Mouse (Mus musculus) frontal cortex, adult 2 months (tissue): ENCODE data around the gene Olfr1508. TPM values are rescaled to one million over a fixed set of nuclear protein-coding genes. Genes with fewer than 3 reads are reported as not detected.
"Not testable (repeated sequence)": the region's sequence is repeated elsewhere in the genome, so short reads cannot be mapped to it uniquely, and the experiment has no call there.

ENCODE experiments used
- DNase-seq, 2 experiments: peaks; one replicate each; pipeline ENCODE4 v3.0.0; 2022; ENCODE audit warnings: low spot score in 1 of 2; ENCODE audit errors: extremely low spot score in 1 of 2
- polyA plus RNA-seq: library from polyadenylated mRNA; depleted of rRNA; stranded (reverse); fragments of >200 nt; gene quantifications from 2 replicates; pipeline ENCODE4 v1.2.3, GENCODE M21; 2012; rRNA removed

Gene Olfr1508
- polyA plus RNA-seq, result 0.02 TPM in 1 of 2 replicates, not detected in the other

DNA sequence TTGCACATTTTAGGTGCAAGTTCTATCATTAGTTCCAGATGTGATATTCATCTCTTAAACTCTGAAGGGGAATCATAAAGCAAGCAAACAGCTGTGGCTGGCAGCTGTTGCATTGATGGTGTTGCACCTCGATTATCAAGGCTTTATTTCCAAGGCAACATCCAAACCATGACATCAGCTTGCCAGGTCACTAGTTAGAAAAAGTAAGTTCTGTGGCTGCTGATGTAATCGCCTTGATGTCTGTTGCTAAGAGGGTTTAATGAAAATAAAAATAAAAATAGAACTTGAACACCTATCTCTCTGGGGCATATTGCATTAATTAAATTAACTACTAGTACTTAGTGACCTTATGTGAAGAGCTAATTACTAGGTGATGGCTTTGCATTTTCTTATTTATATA, at the start of gene Olfr1508:
Gene Olfr1508 (minus strand): TSS at position 101 of the 400 bp plus-strand sequence.
- DNase-seq, result no peak

DNA sequence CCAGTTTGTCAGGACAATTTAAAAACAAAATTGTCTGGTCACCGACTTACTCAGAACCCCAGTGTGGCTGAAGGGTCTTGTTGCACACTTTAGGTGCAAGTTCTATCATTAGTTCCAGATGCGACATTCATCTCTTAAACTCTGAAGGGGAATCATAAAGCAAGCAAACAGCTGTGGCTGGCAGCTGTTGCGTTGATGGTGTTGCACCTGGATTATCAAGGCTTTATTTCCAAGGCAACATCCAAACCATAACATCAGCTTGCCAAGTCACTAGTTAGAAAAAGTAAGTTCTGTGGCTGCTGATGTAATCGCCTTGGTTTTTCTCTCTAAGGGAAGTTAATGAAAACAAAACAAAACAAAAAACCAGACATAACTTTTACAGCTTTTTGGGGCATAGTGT, 28.2 kb upstream of the Olfr1508 start, which contains the start of gene Olfr1507:
Gene Olfr1507 (minus strand): TSS at position 234 of the 400 bp plus-strand sequence.
- DNase-seq, result no peak

DNA sequence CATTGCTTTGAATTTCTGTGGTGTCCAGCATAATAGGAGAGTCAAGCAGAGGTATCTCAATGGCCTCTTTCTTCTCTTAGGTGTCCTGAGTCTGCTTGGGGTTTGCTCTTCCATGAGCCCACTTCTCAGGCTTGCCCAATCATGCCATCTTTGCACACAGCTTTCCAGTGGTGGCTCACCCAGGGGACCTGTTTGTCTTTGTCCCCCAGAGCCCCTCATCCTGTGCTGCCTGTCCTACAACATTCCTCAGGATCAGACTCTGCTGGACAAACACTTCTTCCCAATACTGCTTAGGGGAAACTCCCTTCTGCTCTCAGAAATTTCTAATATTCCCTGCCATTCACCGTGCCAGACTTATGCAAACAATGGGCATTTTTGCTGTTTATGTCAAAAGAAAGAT, 1.6 kb downstream of the Olfr1508 start:
- no peak for DNase-seq

DNA sequence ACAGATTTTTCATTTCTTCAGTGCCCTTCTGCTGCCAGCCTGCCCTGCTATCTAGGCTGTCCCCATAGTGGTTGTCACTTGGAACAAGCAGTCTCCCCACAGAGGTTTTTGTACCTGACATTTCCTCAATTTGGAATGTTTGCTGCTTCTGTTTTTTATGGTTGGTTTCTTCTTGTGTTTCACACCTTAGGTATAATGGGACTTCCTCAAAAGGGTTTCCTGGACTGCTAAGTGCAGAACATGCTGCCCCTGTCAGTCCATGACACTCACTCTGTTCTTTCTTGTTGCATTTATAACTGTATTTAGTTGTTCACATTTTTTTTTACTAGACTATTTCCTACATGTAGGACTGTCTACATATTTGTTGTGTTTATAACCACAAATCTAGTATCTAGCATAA, 5.4 kb downstream of the Olfr1508 start:
- no peak for DNase-seq

DNA sequence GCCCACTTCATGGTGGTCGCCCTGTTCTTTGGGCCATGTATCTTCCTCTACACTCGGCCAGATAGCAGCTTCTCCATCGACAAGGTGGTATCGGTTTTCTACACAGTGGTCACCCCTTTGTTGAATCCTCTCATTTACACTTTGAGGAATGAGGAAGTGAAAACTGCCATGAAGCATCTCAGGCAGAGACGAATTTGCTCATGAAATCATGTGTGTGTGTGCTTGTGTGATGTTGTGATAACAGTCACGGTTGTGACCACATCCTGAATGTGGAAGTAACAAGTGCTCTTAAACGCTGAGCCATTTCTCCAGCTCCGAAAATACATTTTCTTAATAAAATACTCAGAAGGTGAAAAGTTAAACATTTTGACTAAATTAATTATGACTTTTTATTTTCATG, 16.2 kb downstream of the Olfr1508 start:
- no peak for DNase-seq

DNA sequence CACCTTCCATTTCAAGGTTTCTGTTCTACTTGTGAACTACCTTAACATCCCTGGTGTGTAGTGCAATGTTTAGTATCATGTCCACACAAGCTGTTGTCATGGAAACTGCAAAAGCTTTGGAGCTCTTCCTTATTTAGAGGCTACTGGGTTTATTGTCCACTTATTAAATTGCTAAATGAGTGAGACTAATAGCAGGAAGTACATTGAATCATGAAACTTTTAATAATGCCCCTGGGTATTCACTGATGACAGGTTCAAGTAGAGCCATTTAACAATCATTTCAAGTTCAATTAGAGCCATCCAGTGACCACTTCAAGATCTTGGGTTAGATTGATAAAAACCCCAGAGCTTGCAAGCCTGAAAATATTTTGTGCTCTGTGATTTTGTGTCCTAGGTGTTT, 24.6 kb downstream of the Olfr1508 start, which contains the start of gene Olfr1509:
Gene Olfr1509 (plus strand): TSS at position 301 of the 400 bp plus-strand sequence.
- DNase-seq, result no peak

DNA sequence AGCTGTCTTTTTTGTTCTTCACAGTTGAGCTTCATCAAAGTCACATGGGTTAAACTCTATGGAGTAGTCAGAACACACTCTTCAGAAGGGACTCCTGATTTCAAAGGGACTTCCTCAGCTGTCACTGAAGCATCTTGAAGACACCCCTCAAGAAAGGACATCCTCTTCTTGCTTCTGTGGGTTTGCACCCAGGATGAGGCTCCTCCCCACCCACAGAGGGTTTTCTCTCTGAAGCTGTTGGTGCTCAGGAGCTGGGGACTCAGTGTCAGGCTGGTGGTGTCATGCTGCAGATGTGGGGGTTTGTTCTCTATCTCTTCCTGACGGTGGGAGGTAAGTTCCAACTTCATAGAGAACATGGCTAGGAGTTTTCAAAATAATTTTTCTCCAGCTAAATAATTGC, 39.6 kb downstream of the Olfr1508 start:
- no peak for DNase-seq

DNA sequence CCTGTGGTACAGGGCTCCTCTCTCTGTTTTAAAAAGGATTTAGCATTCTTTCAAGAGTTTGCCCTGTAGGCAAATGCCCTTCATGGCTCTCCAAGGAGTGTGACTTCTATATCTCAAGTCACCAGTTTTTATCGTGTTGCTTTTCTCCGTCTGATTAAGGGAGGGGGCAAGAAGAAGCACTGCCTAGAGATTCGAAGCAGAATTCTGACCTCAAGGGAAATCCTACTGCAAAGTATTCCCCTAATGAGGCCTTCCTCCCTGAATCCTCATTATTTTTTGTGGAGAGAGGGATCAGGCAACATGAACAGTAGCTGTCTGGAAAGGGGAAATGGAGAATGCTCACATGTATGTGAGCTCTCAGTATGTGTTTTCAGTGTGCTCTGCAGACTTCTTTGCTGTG, 53.0 kb downstream of the Olfr1508 start, which contains the start of gene Olfr1510:
Gene Olfr1510 (minus strand): TSS at position 101 of the 400 bp plus-strand sequence.
- DNase-seq, result no peak

DNA sequence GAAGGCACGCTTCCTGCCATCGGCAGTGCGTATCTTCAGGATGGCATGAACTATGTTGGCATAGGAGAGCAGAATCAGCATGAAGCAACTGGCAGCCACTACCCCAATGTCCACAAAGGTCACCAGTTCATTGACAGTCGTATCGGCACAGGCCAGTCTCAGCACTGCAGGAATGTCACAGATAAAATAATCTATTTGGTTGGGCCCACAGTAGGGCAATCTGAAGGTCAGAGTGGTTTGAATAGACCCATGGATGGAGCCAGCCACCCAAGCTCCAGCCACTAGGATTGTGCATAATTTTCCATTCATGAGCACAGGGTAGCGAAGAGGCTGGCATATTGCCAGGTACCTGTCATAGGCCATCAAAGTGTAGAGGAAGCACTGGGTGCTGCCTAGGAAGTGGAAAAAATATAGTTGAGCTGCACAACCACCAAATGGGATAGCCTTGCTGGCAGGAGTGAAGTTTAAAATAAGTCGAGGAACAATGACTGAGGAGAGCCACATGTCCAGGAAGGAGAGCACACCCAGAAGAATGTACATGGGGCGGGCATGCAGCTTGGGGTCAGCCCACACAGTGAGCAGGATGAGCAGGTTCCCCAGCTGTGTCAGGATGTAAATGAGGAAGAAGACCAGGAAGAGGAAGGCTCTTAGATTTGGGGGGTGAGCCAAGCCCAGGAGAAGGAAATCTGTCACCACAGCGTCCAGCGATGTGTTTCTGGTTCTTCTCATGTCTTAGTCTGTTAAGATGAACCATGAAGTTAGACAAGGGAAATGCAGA, 57.0 kb downstream of the Olfr1508 start:
- not testable (repeated sequence) for DNase-seq

Other genes with a start within 250 kb of the Olfr1508 start
- 60.2 and 62.5 TPM in 2 replicates for gene Chd8, start 209.7 kb downstream of the Olfr1508 start, polyA plus RNA-seq
- gene Tox4, start 188.3 kb downstream of the Olfr1508 start, polyA plus RNA-seq, result 33.3 and 39.7 TPM in 2 replicates
- 48.0 and 50.4 TPM in 2 replicates for gene Rab2b, start 187.9 kb downstream of the Olfr1508 start, polyA plus RNA-seq
- gene Mettl3, start 162.4 kb downstream of the Olfr1508 start, polyA plus RNA-seq, result 36.2 and 39.2 TPM in 2 replicates
- 38.1 and 39.0 TPM in 2 replicates for gene Sall2, start 138.7 kb downstream of the Olfr1508 start, polyA plus RNA-seq
- gene Olfr1513, start 111.1 kb downstream of the Olfr1508 start, polyA plus RNA-seq, result 0.08 TPM in 1 of 2 replicates, not detected in the other
- gene Olfr1512, start 88.3 kb downstream of the Olfr1508 start, polyA plus RNA-seq, result not detected in 2 replicates
- gene Olfr1511, start 70.1 kb downstream of the Olfr1508 start, polyA plus RNA-seq, result 0.11 TPM in 1 of 2 replicates, not detected in the other
- not detected in 2 replicates for gene Olfr1510, start 53.1 kb downstream of the Olfr1508 start, polyA plus RNA-seq
- not detected in 2 replicates for gene Olfr1509, start 24.5 kb downstream of the Olfr1508 start, polyA plus RNA-seq
- 0.36 TPM in 1 of 2 replicates, not detected in the other for gene Olfr1507, start 28.3 kb upstream of the Olfr1508 start, polyA plus RNA-seq